Mouse (Mus musculus) lung, postnatal 14 days (tissue): ENCODE results near the gene Asic3.

Experiments
- DNase-seq: peaks from one replicate; pipeline ENCODE4 v3.0.0; 2021

Asic3 gene

GRCm38 (mm10) chr5:24453283-24453984 lies 40.2 kb downstream of the Asic3 start:
- no peak for DNase-seq

- no peak for DNase-seq
Observed at GRCm38 (mm10) chr5:24453985-24454303, 40.8 kb downstream of the Asic3 start.

DNA sequence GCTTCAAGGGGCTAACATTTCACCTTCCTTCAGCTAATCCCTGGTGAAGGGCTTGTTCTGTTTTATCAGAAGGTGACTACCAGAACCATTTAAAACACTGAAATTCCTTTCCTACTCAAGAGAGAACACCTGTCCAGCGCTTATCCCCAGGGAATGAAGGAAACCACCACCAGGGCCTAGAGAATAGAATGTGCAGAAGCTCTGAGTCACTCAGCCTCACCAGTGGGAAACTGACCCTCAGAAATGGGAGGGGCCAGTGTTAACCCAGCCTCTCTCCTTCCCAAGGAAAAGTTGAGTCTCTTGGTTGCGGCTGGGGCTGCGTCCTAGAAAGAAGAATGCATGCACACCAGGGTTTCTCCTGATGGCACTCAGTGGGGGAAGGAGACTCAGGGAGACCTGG lies 41.9 kb downstream of the Asic3 start:
- no peak for DNase-seq

DNA sequence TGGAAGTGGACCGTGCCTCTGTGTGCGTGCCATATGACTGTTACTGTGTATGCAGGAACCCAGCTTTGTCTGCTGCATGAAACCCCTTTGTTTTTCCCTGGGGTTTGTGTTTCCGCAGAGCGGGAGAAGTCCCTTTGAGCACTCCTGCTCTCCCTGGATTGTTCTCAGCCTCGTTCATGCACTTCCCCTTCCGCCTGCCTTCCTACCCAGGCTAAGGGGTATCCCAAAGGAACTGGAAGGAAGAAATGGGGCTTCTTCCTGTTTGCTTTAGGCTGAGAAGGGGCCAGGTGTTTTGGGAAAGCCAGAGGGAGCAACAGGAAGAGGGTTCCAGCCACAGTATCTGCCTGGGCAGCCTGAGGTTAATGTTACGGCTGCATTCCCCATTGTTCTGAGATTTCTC lies 42.4 kb downstream of the Asic3 start:
- no peak for DNase-seq

DNA sequence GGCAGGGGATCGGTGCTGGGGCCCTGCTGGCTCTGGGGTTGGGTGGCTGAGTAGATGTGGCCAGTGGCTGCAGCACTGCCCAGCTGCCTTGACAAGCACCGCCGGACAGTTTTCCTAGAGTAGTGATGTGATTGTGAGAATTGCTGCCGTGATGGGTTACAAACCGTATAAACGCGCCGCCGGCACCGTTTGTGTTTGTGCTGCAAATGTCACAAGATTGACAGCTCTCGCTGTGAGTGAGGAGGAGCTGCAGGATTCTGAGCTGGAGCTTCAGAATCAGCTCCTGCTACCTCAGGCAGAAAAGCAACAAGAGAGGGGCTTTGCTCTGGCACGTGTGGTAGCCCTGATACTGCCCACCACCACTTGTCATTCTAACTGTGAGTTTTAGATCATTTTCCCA lies 53.6 kb downstream of the Asic3 start:
- no peak for DNase-seq
